Mouse (Mus musculus) limb, embryonic 12.5 days (tissue): Measurements from ENCODE around the gene Tspyl3. TPM values are rescaled to one million over a fixed set of nuclear protein-coding genes. Genes with fewer than 3 reads are reported as not detected.

Experiments used
- ATAC-seq: fragments of 200-750 bp; cut with Nextera tagmentation; 2 replicates; pipeline ENCODE4 v1.8.0; 2017; ENCODE audit warnings: low read depth, moderate TSS enrichment; ENCODE audit not compliant: insufficient number of reproducible peaks, insufficient read depth, low FRiP score, low TSS enrichment
- H3K27ac ChIP-seq: fragments of 300-500 bp; sonication (generic); 2 replicates; pipeline ENCODE4 v1.5.1; 2016; ENCODE audit warnings: mild to moderate bottlenecking, moderate library complexity
- H3K27me3 ChIP-seq: fragments of 300-500 bp; sonication (generic); 2 replicates; pipeline ENCODE4 v1.6.1; 2016; ENCODE audit warnings: mild to moderate bottlenecking, moderate library complexity
- H3K36me3 ChIP-seq: fragments of 300-500 bp; sonication (generic); 2 replicates; pipeline ENCODE4 v1.6.1; 2016; ENCODE audit warnings: mild to moderate bottlenecking, moderate library complexity
- H3K4me1 ChIP-seq: fragments of 300-500 bp; sonication (generic); replicated peaks from 2 replicates; pipeline ENCODE4 v1.6.1; 2016
- H3K4me2 ChIP-seq: fragments of 300-500 bp; sonication (generic); 2 replicates; pipeline ENCODE4 v1.6.1; 2016; ENCODE audit warnings: mild to moderate bottlenecking, moderate library complexity
- H3K4me3 ChIP-seq: fragments of 300-500 bp; sonication (generic); replicated peaks from 2 replicates; pipeline ENCODE4 v1.5.1; 2016; ENCODE audit warnings: mild to moderate bottlenecking
- H3K9ac ChIP-seq: fragments of 300-500 bp; sonication (generic); replicated peaks from 2 replicates; pipeline ENCODE4 v1.6.1; 2016; ENCODE audit warnings: mild to moderate bottlenecking, moderate library complexity
- H3K9me3 ChIP-seq: fragments of 300-500 bp; sonication (generic); 2 replicates; pipeline ENCODE4 v1.6.1; 2016; ENCODE audit warnings: mild to moderate bottlenecking, moderate library complexity
- WGBS: fragments of 180-500 bp; shearing (Covaris S2); methylation state at CpG from one replicate; pipeline ENCODE4 v1.1.7; 2016; 5-methylcytosine and 5-hydroxymethylcytosine counted together
- polyA plus RNA-seq: library from polyadenylated mRNA; unstranded; fragments of >200 nt; fragmentation: Nextera tagmentation; extraction: Ambion mirVana; gene quantifications from 2 replicates; pipeline ENCODE4 v1.2.1, GENCODE M21; 2016

Tspyl3 gene
- polyA plus RNA-seq, 1 experiment from 2014 or later, result 10.3 TPM

DNA sequence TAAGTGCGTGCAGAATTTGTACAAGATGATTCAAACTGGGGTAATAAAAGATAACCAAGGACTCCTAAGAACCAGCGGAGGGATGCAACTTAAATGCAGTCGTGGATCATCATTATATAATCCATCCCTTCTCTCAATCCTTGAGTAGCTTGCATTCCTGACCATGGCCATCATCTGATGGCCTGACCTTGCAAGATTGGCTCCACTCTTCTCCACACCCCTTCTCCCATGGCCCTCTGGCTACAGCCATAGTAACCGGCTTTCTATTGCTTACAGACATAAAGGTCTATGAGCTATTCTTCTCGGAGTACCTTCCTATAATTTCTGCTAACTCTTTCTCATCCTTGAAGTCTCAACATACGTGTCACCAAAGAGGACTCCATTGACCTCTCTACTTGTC, 16.9 kb upstream of the Tspyl3 start:
- Histone ChIP-seq H3K4me1 (peaks cover 31% of the 10 kb centered on the region), H3K9ac (peak overlapping the region; percentile 98), H3K4me2 (peak overlapping the region; percentile 94), H3K36me3 (peaks cover 45% of the 10 kb centered on the region), H3K27ac (no peak overlapping the region; the same call in 1 of the 2 replicates), H3K4me3 (peak overlapping the region; percentile 98), H3K27me3 (no peaks in the 10 kb centered on the region), H3K9me3 (no peaks in the 10 kb centered on the region)
- WGBS, result 66% methylated on average over 6 of the region's 6 CpGs
- no peak for ATAC-seq

DNA sequence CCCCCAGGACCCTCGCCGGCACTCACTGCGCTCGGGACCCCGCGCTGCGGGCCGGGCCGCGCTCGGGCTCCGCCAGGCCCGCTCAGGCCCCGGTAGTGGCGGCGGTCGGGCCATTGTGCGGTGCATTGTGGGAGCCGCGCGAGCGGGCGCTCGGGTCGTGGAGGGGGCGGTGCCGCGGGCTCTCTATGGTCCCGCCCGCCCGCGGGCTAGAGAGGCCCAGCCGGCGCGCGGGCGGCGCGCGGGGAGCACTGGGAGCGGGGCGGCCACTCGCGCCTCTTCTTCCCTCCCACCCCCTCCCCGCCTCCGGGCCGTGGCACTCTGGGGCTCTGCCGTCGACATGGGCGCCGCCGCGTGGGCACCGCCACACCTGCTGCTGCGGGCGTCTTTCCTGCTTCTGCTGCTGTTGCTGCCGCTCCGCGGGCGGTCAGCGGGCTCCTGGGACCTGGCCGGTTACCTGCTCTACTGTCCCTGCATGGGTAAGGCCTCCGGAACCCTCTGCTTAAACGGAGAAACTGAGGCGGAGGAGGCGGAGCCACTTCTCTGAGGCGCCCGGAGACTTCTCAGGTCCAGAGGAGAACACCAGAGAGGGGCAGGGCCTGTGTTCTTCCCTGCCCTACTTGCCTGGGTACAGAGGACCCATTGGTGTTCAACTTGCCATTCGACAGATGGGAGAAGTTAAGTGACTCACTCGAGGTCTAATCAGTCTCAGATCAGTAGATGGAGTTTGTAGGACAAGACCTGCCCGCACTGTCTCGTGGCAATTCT, 16.2 kb upstream of the Tspyl3 start, which contains the start of the genes Plagl2 and Pofut1:
Gene Plagl2, minus strand, starts transcription at position 177 of the 765 bp plus-strand sequence.
Gene Pofut1, plus strand, starts transcription at position 284 of the 765 bp plus-strand sequence.
- peaks cover 47% of the 10 kb centered on the region for H3K36me3 ChIP-seq
- no peaks in the 10 kb centered on the region for H3K27me3 ChIP-seq
- H3K4me1 ChIP-seq, result peaks cover 31% of the 10 kb centered on the region
- H3K4me2 ChIP-seq, result peak within 1 kb of the TSS; percentile 94
- peak within 1 kb of the TSS; percentile 98 for H3K4me3 ChIP-seq
- H3K9ac ChIP-seq, result peak within 1 kb of the TSS; percentile 98
- H3K9me3 ChIP-seq, result no peaks in the 10 kb centered on the region
- peak; percentile 96 for ATAC-seq
- WGBS, result under 1% methylated on average over 62 of the region's 72 CpGs
- H3K27ac ChIP-seq, result peak within 1 kb of the TSS; percentile 94

DNA sequence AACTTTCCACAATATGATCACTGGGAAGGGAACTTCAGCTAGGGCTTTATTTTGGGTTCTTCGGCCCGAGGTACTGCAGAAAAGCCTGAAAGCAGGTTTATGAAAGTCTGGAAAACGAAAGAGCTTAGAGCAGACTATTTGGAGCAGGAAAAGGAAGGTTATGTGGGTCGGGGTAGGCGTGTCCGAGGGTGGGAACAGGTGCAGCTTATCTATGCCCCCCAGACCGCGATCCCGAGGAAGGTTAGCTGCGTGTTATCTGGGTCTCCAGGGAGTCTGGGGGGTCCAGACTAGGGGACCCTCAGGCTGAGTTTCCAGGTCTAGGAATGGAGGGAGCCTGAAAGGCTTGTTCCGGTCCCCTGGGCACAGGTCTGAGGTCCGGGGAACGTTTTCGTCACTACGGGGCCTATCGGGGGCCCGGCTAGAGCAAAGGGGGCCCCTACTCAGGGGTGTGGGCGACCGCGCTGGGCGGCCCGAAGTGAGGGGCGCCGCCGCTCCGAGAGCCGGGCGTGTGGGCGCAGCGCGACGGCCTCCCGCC, 15.5 kb upstream of the Tspyl3 start:
- Histone ChIP-seq H3K9ac (peak overlapping the region; percentile 98), H3K9me3 (no peaks in the 10 kb centered on the region), H3K27me3 (no peaks in the 10 kb centered on the region), H3K27ac (peak overlapping the region; percentile 94), H3K36me3 (peaks cover 47% of the 10 kb centered on the region), H3K4me2 (peak overlapping the region; percentile 94), H3K4me1 (peaks cover 31% of the 10 kb centered on the region), H3K4me3 (peak overlapping the region; percentile 98)
- ATAC-seq, result peak; percentile 62
- under 1% methylated on average over 33 of the region's 33 CpGs for WGBS

DNA sequence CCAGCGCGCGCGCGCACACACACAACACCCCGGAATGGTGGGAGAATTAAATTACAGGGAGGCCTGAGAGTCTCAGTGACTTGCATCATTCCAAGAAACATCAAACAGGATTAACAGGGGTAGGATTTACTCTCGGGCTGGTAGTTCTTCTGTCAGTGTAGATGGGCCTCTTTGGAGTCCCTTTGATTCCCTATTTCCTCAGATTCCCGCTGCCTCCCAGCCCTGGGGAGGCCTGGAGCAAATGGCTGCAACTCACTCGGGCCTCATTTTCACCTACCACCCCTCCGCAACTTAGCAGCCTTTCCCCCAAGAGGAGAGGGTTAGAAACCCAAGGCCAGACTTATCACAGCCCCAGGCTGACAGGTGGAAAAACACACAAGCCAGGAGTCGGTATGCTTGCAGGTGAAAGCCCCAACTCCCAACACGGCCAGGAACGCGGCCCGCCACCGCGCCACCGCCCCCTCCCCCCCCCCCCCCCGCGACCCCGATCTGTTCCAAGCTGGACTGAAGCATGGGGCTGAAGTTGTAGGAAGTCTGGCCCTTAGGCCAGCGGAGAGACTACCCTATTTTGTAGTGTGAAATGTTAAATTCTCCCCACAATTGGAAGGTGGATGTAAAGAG, 14.7 kb upstream of the Tspyl3 start:
- ATAC-seq, result no peak
- H3K4me3 ChIP-seq, result peak overlapping the region; percentile 98
- no peaks in the 10 kb centered on the region for H3K9me3 ChIP-seq
- peaks cover 31% of the 10 kb centered on the region for H3K4me1 ChIP-seq
- peak overlapping the region; percentile 94 for H3K4me2 ChIP-seq
- 5% methylated on average over 17 of the region's 22 CpGs for WGBS
- H3K27ac ChIP-seq, result peak overlapping the region; percentile 94
- peak overlapping the region; percentile 98 for H3K9ac ChIP-seq
- no peaks in the 10 kb centered on the region for H3K27me3 ChIP-seq
- H3K36me3 ChIP-seq, result peaks cover 47% of the 10 kb centered on the region

DNA sequence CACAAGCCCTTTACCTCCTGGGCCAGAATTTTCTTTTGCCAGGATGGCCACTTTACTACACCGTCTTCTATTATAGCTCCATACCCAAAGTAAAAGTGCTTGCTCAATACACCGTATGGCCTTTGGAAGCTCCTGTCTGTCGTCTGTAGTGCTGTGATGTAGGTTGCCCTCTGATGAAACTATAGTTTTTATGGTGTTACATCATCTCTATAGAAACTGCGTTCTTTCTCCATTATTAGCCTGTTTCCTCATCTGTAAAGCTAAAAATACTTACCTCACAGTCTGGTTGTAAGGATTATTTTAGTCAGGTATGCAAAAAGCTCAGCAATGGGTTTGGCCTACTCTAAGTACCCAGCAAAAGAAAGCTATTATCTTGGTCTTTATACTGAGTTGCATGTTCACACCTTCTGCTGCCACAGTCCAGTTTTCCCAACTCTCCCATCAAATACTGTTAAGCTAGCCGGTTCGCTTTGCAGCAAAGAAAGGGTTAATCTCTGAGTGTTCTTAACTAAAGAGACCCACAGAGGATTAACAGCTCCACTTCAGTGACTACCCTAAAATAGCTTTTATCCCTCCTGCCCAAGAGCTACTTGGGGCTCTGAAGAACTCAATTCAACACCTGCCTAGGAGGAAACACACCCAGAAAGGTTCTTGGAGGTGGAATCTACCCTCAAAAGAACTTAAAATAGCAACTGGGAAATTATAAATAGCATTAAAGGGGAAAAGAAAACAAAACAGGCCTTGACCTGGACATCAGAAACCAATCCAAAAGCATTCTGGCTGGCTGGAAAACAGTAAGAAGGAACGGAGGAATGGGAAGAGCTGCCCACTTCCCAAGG, 14.0 kb upstream of the Tspyl3 start:
- 64% methylated on average over 7 of the region's 7 CpGs for WGBS
- no peaks in the 10 kb centered on the region for H3K27me3 ChIP-seq
- peaks cover 31% of the 10 kb centered on the region for H3K4me1 ChIP-seq
- H3K27ac ChIP-seq, result peak overlapping the region; percentile 94
- H3K4me2 ChIP-seq, result peak overlapping the region; percentile 94
- peak overlapping the region; percentile 98 for H3K9ac ChIP-seq
- peak overlapping the region; percentile 98 for H3K4me3 ChIP-seq
- no peaks in the 10 kb centered on the region for H3K9me3 ChIP-seq
- ATAC-seq, result no peak
- H3K36me3 ChIP-seq, result peaks cover 47% of the 10 kb centered on the region

DNA sequence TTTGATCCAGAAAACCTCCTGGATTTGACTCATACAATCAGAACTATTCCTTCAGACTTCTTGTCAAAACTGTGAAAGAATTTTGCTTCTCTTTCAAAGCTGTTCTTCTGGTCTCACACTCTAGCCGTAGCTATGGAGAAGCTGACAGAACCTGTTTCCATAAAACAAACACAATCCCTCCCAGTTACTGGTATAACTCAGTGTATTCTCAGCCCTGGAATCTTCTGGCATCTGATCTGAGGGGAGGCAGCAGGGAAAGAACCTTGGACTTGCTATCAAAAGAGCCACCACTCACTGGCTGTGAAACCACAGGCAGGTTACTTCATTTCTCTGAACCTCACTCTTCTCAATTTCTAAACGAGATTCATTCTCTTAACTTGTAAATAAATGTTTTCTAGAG, 13.2 kb upstream of the Tspyl3 start:
- Histone ChIP-seq H3K4me3 (no peak overlapping the region), H3K27ac (no peak overlapping the region), H3K9ac (no peak overlapping the region), H3K4me1 (peaks cover 31% of the 10 kb centered on the region), H3K36me3 (peaks cover 50% of the 10 kb centered on the region), H3K9me3 (no peaks in the 10 kb centered on the region), H3K27me3 (no peaks in the 10 kb centered on the region), H3K4me2 (no peak overlapping the region)
- ATAC-seq, result no peak
- 76% methylated on average over 2 of the region's 2 CpGs for WGBS

DNA sequence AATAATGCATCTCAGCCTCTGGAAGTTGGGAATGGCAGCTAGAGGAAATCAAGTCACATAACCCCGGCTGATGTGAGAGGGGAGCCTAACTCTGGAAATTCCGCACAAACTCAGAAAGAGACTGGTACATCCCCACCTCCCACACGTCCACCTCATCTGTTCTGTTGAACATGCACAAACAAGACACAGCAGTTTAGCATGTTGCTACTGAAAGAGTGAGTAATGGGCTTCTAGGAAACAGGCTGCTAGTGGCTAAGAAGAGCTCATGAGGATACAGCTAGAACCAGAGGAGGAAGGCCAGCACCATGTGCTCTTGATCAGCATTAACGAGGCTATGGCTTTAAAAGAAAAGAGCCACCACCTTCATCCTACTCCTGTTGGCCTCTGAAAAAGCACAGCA, 12.7 kb upstream of the Tspyl3 start:
- no peak overlapping the region for H3K27ac ChIP-seq
- H3K36me3 ChIP-seq, result peaks cover 53% of the 10 kb centered on the region
- H3K9ac ChIP-seq, result no peak overlapping the region
- H3K4me2 ChIP-seq, result no peak overlapping the region
- no peak for ATAC-seq
- no peaks in the 10 kb centered on the region for H3K9me3 ChIP-seq
- H3K4me1 ChIP-seq, result peaks cover 31% of the 10 kb centered on the region
- H3K4me3 ChIP-seq, result no peak overlapping the region
- WGBS, result 65% methylated on average over 4 of the region's 4 CpGs
- H3K27me3 ChIP-seq, result no peaks in the 10 kb centered on the region

DNA sequence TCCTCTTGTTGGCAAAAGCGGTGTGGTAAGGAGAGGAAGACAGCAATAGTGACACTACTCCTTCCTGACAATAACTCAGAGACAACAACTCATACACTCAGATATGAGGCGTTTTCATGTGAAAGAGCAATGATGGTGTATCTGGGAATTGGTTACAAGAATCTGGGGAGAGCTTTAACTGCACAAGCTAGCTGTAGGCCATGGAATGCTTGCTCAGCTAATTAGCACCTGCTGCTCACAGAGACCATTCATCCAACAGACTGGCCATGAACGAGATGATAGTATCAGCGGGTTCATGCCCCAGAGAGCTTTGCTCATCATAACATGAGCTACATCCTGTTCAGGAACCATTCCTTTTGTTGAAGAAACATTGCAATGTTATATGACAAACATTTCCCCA, 12.0 kb upstream of the Tspyl3 start:
- H3K27ac ChIP-seq, result no peak overlapping the region
- no peak overlapping the region for H3K4me2 ChIP-seq
- 76% methylated on average over 4 of the region's 4 CpGs for WGBS
- no peak for ATAC-seq
- no peak overlapping the region for H3K4me3 ChIP-seq
- peaks cover 59% of the 10 kb centered on the region for H3K36me3 ChIP-seq
- no peak overlapping the region for H3K9ac ChIP-seq
- peaks cover 26% of the 10 kb centered on the region for H3K4me1 ChIP-seq
- no peaks in the 10 kb centered on the region for H3K27me3 ChIP-seq
- no peaks in the 10 kb centered on the region for H3K9me3 ChIP-seq

DNA sequence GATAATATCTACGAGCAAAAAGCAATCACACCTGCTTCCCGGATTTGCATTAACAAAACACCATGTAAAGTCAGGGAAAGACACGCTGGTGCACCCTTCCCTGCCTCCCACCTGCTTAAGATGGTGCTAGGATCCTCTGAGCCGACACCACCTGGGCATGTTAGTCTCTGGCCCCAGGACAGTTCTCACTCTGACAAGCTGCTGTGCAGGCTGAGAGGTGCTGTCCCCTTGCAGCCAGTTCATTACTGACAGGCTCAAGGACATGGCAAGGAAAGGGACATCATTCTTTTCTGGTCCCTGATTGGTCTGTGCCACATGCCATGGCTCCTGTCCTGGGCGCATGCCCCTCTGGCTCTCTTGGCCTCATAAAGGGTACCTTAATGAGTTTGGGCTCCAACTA, 3.3 kb upstream of the Tspyl3 start:
- no peak for ATAC-seq
- H3K36me3 ChIP-seq, result peaks cover 55% of the 10 kb centered on the region

DNA sequence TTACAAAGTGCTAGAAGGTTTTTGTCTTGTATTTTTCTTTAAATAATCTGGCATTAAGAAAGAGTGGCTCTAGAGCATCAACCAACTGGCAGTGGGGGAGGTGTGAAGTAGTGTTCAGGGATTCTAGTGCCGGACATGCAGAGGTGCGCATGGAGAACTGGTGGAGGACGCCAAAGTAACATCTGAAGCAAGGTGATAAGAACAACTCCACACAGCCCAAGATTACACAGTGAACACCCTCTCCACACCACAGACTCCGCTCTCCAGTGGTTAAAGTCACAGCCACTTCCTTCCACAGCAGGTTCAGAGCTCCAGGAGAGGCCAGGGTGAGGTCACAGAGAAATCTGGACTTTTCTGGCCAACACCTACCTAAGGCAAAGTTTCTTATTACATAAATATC, 2.7 kb upstream of the Tspyl3 start:
- no peaks in the 10 kb centered on the region for H3K27me3 ChIP-seq
- no peaks in the 10 kb centered on the region for H3K9me3 ChIP-seq
- H3K27ac ChIP-seq, result no peak overlapping the region
- ATAC-seq, result no peak
- H3K9ac ChIP-seq, result no peak overlapping the region
- H3K4me1 ChIP-seq, result peaks cover 28% of the 10 kb centered on the region
- peaks cover 49% of the 10 kb centered on the region for H3K36me3 ChIP-seq
- H3K4me2 ChIP-seq, result no peak overlapping the region
- WGBS, result 89% methylated on average over 4 of the region's 4 CpGs
- no peak overlapping the region for H3K4me3 ChIP-seq

More for the DNA sequence above, 3.3 kb upstream of the Tspyl3 start:
- Histone ChIP-seq H3K27ac (no peak overlapping the region), H3K27me3 (no peaks in the 10 kb centered on the region), H3K4me2 (no peak overlapping the region), H3K4me3 (no peak overlapping the region), H3K9ac (no peak overlapping the region), H3K9me3 (no peaks in the 10 kb centered on the region), H3K4me1 (peaks cover 28% of the 10 kb centered on the region)
- WGBS, result 83% methylated on average over 5 of the region's 5 CpGs

DNA sequence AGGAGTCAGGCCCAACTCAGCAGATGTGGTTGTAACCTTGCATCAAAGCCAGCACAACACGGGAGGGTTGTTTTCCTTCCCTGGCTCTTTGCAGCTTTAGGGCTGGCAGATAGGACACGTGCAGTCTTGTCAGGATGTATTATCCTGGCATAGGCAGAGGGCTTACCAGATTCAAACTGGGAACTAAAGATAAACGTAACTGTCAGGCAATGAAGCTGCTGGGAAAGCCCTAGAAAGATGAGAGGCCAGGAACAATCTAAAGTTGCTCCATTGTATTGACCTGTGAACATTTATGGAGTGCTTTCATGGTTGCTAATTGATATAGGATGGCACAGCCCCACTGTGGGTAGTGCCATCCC, 333 bp upstream of the Tspyl3 start:
- Histone ChIP-seq H3K27ac (peak overlapping the region; percentile 73), H3K4me2 (peak overlapping the region; percentile 77), H3K36me3 (peaks cover 30% of the 10 kb centered on the region), H3K27me3 (no peaks in the 10 kb centered on the region), H3K9ac (no peak overlapping the region; the same call in 1 of the 2 replicates), H3K4me3 (peak overlapping the region; percentile 59), H3K4me1 (peaks cover 28% of the 10 kb centered on the region), H3K9me3 (no peaks in the 10 kb centered on the region)
- no peak for ATAC-seq
- WGBS, result 7% methylated on average over 3 of the region's 3 CpGs
